1 mouse cellular context compared by ENCODE assay signal in genomic region chr15:102278726-102279091, GRCm38 (mm10).
TF ChIP-seq lines count a peak whose summit lies in the region.

No protein-coding gene starts in this region.

TF ChIP-seq in myocyte, 11 proteins besides CTCF, POLR2A, EP300 and RAD21 (continued from another document):
- TF ChIP-seq MYOG (IDR thresholded peaks at IDR 0.05; ENCODE audit: control insufficient read depth in 1 of 3, insufficient read depth in 1 of 3, insufficient read length in 2 of 3, low read depth in 2 of 3), result no peak
- TF ChIP-seq MAX (IDR thresholded peaks at IDR 0.05; ENCODE audit: low read depth), result no peak
- no peak for TF ChIP-seq POLR2AphosphoS2 (IDR thresholded peaks at IDR 0.05; ENCODE audit: insufficient read length, low read depth)
- TF ChIP-seq SRF (IDR thresholded peaks at IDR 0.05; ENCODE audit: control insufficient read depth, insufficient read length, low read depth), result no peak
- TF ChIP-seq TCF12 (IDR thresholded peaks at IDR 0.05; ENCODE audit: insufficient read depth, poor library complexity, severe bottlenecking), result no peak
- TF ChIP-seq CEBPB (IDR thresholded peaks at IDR 0.05; ENCODE audit: insufficient read depth, poor library complexity, severe bottlenecking), result no peak
